Mouse (Mus musculus) embryonic facial prominence, embryonic 11.5 days (tissue): ENCODE results near the gene Olfr527. TPM values are rescaled to one million over a fixed set of nuclear protein-coding genes. Genes with fewer than 3 reads are reported as not detected.

Source experiments
- ATAC-seq: fragments of 200-750 bp; cut with Nextera tagmentation; replicated peaks from 2 replicates; pipeline ENCODE4 v1.8.0; 2017; ENCODE audit warnings: low read depth; ENCODE audit not compliant: insufficient number of reproducible peaks, low FRiP score, low TSS enrichment
- DNase-seq: peaks from one replicate; pipeline ENCODE4 v3.0.0-alpha.2; 2015; ENCODE audit warnings: low spot score
- H3K27ac ChIP-seq: fragments of 300-500 bp; sonication (generic); replicated peaks from 2 replicates; pipeline ENCODE4 v1.5.1; 2014; ENCODE audit warnings: mild to moderate bottlenecking, low read depth, low read length, control low read depth
- H3K27me3 ChIP-seq: fragments of 300-500 bp; sonication (generic); 2 replicates; pipeline ENCODE4 v1.6.1; 2014; ENCODE audit warnings: mild to moderate bottlenecking, low read length, moderate library complexity, mixed read lengths; ENCODE audit not compliant: control insufficient read depth, insufficient read depth
- H3K36me3 ChIP-seq: fragments of 300-500 bp; sonication (generic); replicated peaks from 2 replicates; pipeline ENCODE4 v1.6.1; 2014; ENCODE audit warnings: low read depth, mild to moderate bottlenecking, low read length, moderate library complexity, mixed read lengths; ENCODE audit not compliant: control insufficient read depth, insufficient read depth
- H3K4me1 ChIP-seq: fragments of 300-500 bp; sonication (generic); 2 replicates; pipeline ENCODE4 v1.6.1; 2014; ENCODE audit warnings: low read length, mixed read lengths; ENCODE audit not compliant: control insufficient read depth, insufficient read depth
- H3K4me2 ChIP-seq: fragments of 300-500 bp; sonication (generic); 2 replicates; pipeline ENCODE4 v1.6.1; 2014; ENCODE audit warnings: low read depth, mild to moderate bottlenecking, control low read depth, low read length, moderate library complexity
- H3K4me3 ChIP-seq: fragments of 300-500 bp; sonication (generic); 2 replicates; pipeline ENCODE4 v1.5.1; 2014; ENCODE audit warnings: low read depth, low read length, control low read depth
- H3K9ac ChIP-seq: fragments of 300-500 bp; sonication (generic); replicated peaks from 2 replicates; pipeline ENCODE4 v1.6.1; 2014; ENCODE audit warnings: mild to moderate bottlenecking, control low read depth, low read length
- H3K9me3 ChIP-seq: fragments of 300-500 bp; sonication (generic); replicated peaks from 2 replicates; pipeline ENCODE4 v1.6.1; 2016; ENCODE audit warnings: mild to moderate bottlenecking, low read length, inconsistent platforms, mixed read lengths; ENCODE audit not compliant: control insufficient read depth
- WGBS: fragments of 180-500 bp; shearing (Covaris S2); extraction: QIAGEN DNeasy Blood & Tissue Kit; methylation state at CpG from one replicate; pipeline ENCODE4 v1.1.7; 2014; 5-methylcytosine and 5-hydroxymethylcytosine counted together
- polyA plus RNA-seq: library from polyadenylated mRNA; unstranded; fragments of >200 nt; fragmentation: Nextera tagmentation; extraction: Ambion mirVana; gene quantifications from 2 replicates; pipeline ENCODE4 v1.2.1, GENCODE M21; 2014

Olfr527 gene
- not detected in 2 replicates for polyA plus RNA-seq

DNA sequence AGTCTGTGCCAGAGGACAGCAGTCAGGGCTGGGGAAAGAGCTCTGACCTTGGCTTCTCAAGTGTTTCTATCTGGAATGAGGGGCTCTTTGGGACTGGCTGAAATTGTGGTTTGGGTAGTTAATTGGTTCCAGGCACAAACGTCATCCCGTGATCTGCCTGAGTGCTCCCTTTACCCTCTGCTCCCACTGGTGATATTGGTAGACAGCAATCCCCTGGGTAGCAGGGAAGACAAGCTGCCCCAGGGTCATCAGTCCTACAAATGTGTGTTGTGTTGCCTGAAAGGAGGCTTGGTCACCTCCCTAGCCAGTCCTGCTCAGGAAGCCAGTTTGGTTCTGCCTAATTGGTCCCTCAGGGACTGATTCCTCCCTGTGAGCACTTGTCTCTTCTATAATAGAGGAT lies at the start of gene Olfr527:
TSS of gene Olfr527 (plus strand) at position 301 of the 400 bp plus-strand sequence.
- Histone ChIP-seq H3K27me3 (no peaks in the 10 kb centered on the region), H3K36me3 (no peaks in the 10 kb centered on the region), H3K4me2 (no peak within 1 kb of the TSS), H3K9me3 (no peaks in the 10 kb centered on the region), H3K4me3 (no peak within 1 kb of the TSS), H3K27ac (no peak within 1 kb of the TSS), H3K9ac (no peak within 1 kb of the TSS), H3K4me1 (no peaks in the 10 kb centered on the region)
- ATAC-seq (no peak), DNase-seq (no peak)
- WGBS, result 29% methylated on average over 2 of the region's 2 CpGs

DNA sequence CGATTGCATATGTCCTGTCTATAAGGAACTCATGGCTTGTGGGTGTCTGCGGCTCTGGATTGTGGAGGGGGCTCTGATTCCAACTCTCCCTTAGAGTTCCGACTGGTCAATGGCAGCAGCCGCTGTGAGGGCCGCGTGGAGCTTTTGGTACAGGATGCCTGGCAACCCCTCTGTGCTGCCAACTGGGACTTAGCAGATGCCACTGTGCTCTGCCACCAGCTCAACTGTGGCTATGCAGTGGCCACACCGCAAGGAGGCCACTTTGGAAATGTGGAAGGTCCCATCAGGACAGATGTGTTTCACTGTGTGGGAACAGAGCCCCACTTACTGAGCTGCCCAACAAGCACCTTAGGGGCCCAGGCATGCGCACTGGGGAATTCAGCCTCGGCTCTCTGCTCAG lies 38.1 kb upstream of the Olfr527 start:
- ATAC-seq, result no peak
- no peaks in the 10 kb centered on the region for H3K9me3 ChIP-seq

GRCm38 (mm10) chr7:140296876-140297275 lies 36.9 kb upstream of the Olfr527 start:
- DNase-seq (no peak), ATAC-seq (no peak)
- Histone ChIP-seq H3K9me3 (no peaks in the 10 kb centered on the region), H3K4me2 (no peak overlapping the region), H3K27ac (no peak overlapping the region), H3K9ac (no peak overlapping the region), H3K36me3 (no peaks in the 10 kb centered on the region), H3K27me3 (no peaks in the 10 kb centered on the region), H3K4me1 (no peaks in the 10 kb centered on the region), H3K4me3 (no peak overlapping the region)
- WGBS, result 79% methylated on average over 6 of the region's 6 CpGs

More for the DNA sequence above, 38.1 kb upstream of the Olfr527 start:
- 84% methylated on average over 9 of the region's 9 CpGs for WGBS
- no peak overlapping the region for H3K4me3 ChIP-seq
- no peaks in the 10 kb centered on the region for H3K4me1 ChIP-seq
- no peak for DNase-seq
- H3K27ac ChIP-seq, result no peak overlapping the region
- no peaks in the 10 kb centered on the region for H3K27me3 ChIP-seq
- H3K36me3 ChIP-seq, result no peaks in the 10 kb centered on the region
- H3K4me2 ChIP-seq, result no peak overlapping the region
- H3K9ac ChIP-seq, result no peak overlapping the region

DNA sequence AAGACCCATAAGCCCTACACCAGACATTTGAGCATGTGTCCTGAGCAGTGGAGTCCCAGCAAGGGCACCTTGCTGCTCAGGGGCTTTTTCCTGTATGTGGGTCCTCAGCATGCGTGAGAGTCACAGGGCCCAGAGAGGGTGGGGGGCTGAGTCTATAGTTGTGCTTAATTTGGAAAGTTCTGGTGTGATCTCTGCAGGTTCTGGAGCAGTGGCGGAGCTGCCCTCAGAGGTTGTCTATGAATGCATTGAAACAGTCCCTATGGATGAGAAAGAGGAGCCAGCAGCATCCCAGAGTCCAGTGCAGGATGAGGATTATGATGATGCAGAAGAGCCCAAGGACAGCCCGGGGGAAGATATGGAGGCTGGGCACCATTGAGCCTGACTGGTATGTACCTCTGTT lies 34.4 kb upstream of the Olfr527 start:
- H3K9ac ChIP-seq, result no peak overlapping the region
- no peaks in the 10 kb centered on the region for H3K36me3 ChIP-seq
- H3K4me2 ChIP-seq, result no peak overlapping the region
- WGBS, result 79% methylated on average over 3 of the region's 3 CpGs
- ATAC-seq (no peak), DNase-seq (no peak)
- no peaks in the 10 kb centered on the region for H3K9me3 ChIP-seq
- no peak overlapping the region for H3K4me3 ChIP-seq
- no peaks in the 10 kb centered on the region for H3K27me3 ChIP-seq
- H3K27ac ChIP-seq, result no peak overlapping the region
- H3K4me1 ChIP-seq, result no peaks in the 10 kb centered on the region

GRCm38 (mm10) chr7:140319861-140320385 lies 13.9 kb upstream of the Olfr527 start:
- Histone ChIP-seq H3K4me3 (no peak overlapping the region), H3K9me3 (no peaks in the 10 kb centered on the region), H3K27ac (no peak overlapping the region), H3K4me1 (no peaks in the 10 kb centered on the region), H3K36me3 (no peaks in the 10 kb centered on the region), H3K27me3 (no peaks in the 10 kb centered on the region), H3K9ac (no peak overlapping the region), H3K4me2 (no peak overlapping the region)
- ATAC-seq, result no peak
- WGBS, result 92% methylated on average over 3 of the region's 3 CpGs
- DNase-seq, result no peak

GRCm38 (mm10) chr7:140320558-140320957 lies 13.3 kb upstream of the Olfr527 start, which contains the start of gene Olfr525:
Gene Olfr525, plus strand, starts transcription at chr7:140320858.
- no peaks in the 10 kb centered on the region for H3K36me3 ChIP-seq
- DNase-seq (no peak), ATAC-seq (no peak)
- H3K4me2 ChIP-seq, result no peak within 1 kb of the TSS
- H3K27me3 ChIP-seq, result no peaks in the 10 kb centered on the region
- no peak within 1 kb of the TSS for H3K4me3 ChIP-seq
- H3K4me1 ChIP-seq, result no peaks in the 10 kb centered on the region
- WGBS, result 45% methylated on average over 1 of the region's 1 CpGs
- H3K9ac ChIP-seq, result no peak within 1 kb of the TSS
- H3K9me3 ChIP-seq, result no peaks in the 10 kb centered on the region
- H3K27ac ChIP-seq, result no peak within 1 kb of the TSS

DNA sequence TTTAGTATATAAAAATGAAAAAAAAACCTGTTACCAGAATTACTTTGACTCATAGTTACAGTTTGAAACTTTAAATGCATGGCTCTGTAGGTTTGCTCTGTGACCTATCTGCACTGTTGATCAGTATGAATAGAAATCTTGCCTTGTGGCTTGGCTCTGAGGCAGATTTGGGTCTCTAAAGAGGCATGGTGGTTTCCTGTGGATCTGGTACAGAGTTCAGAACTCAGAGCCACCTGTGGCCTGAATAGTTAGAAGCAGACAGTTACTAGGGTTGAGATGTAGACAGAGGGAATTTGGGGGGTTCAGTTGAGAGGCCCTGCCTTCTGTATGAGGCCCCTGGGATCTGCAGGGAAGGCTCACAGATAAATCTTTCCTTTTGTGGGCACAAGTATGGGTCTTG lies 12.7 kb upstream of the Olfr527 start:
- no peaks in the 10 kb centered on the region for H3K9me3 ChIP-seq
- DNase-seq (no peak), ATAC-seq (no peak)
- no peak overlapping the region for H3K27ac ChIP-seq
- no peaks in the 10 kb centered on the region for H3K4me1 ChIP-seq
- no peak overlapping the region for H3K9ac ChIP-seq
- H3K4me3 ChIP-seq, result no peak overlapping the region
- H3K27me3 ChIP-seq, result no peaks in the 10 kb centered on the region
- no peak overlapping the region for H3K4me2 ChIP-seq
- no peaks in the 10 kb centered on the region for H3K36me3 ChIP-seq

DNA sequence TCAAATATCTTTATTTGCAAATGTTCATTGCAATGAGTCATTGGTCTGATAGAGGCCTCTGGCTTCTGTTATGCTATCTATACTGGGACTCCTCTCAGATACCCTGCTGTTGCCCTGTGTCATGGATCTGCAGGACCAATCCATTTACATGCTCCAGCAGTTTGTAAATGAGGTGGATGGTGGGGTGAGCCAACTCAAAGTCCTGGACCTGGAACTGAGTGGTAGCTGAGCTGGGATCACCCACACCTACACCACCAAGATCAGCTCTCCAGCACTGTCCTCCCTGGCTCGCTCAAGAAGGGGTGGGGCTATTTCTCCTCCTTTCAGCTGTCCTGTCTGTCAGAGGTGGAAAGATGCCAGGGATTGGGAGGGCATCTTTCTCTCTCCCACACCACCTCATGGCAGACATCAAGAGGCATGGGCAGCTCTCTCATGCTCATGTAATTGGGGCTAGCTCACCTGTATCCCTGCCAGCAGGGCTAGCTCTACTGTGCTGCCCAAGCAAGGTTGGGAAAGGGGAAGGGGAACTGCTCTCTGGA lies 4.0 kb upstream of the Olfr527 start:
- Histone ChIP-seq H3K36me3 (no peaks in the 10 kb centered on the region), H3K27ac (no peak overlapping the region), H3K27me3 (no peaks in the 10 kb centered on the region), H3K9me3 (no peaks in the 10 kb centered on the region), H3K4me2 (no peak overlapping the region), H3K4me1 (no peaks in the 10 kb centered on the region), H3K4me3 (no peak overlapping the region), H3K9ac (no peak overlapping the region)
- WGBS, result 50% methylated on average over 1 of the region's 1 CpGs
- ATAC-seq (no peak), DNase-seq (no peak)
